Mouse (Mus musculus): ENCODE results near the gene Rfxank. TPM values are rescaled to one million over a fixed set of nuclear protein-coding genes. Genes with fewer than 3 reads are reported as not detected.
A peak's percentile ranks its signal among the peaks of the same experiment; 100 is the strongest.

The Rfxank gene
- polyA plus RNA-seq, 1 experiment = 28.6 TPM

GRCm38 (mm10) chr8:70131166-70131883 is 7.6 kb downstream of the Rfxank start, which contains the start of gene Nr2c2ap:
Gene Nr2c2ap (plus strand): TSS chr8:70131333.
- 2% methylated on average over 37 of the region's 37 CpGs for WGBS
- peak; percentile 73 for DNase-seq
- TF ChIP-seq POLR2A (IDR thresholded peaks at IDR 0.05; ENCODE audit: borderline replicate concordance, extremely low read depth, low read depth, low read length) (peak; percentile 53; the same call in 1 of the 2 replicates), CTCF (IDR thresholded peaks at IDR 0.05; ENCODE audit: insufficient read depth, low read length) (no peak)
- H3K4me3 ChIP-seq (replicated peaks; ENCODE audit: extremely low read depth, low read depth, low read length) = peak within 1 kb of the TSS; percentile 89
- H3K4me1 ChIP-seq (ENCODE audit: control insufficient read depth, insufficient read depth, low read length) = peaks cover 3% of the 10 kb centered on the region; the same call in 1 of the 2 replicates

DNA sequence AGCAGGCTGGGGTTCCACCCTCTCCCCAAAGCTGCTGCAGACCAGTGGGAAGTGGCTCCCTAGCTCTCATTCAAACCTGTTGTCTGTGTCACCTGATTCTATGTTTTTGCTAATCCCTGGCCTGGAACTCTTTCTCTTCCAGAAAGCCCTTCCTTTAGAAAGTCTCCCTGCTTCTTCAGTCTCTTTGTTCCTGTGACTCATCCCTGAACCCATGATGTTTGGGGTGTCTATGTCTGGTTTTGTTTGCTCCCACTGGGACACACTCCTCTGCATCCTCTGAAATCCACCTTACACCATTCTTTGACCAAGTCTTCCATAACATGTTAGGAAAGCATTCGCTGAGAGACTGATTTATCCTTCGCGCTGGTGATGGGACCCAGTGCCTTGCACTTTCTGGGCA is 8.9 kb downstream of the Rfxank start:
- DNase-seq = no peak
- 81% methylated on average over 3 of the region's 3 CpGs for WGBS
- Histone ChIP-seq H3K4me3 (replicated peaks; ENCODE audit: extremely low read depth, low read depth, low read length) (no peak overlapping the region), H3K4me1 (ENCODE audit: control insufficient read depth, insufficient read depth, low read length) (peaks cover 3% of the 10 kb centered on the region; the same call in 1 of the 2 replicates)
- TF ChIP-seq POLR2A (IDR thresholded peaks at IDR 0.05; ENCODE audit: borderline replicate concordance, extremely low read depth, low read depth, low read length) (no peak), CTCF (IDR thresholded peaks at IDR 0.05; ENCODE audit: insufficient read depth, low read length) (no peak)

DNA sequence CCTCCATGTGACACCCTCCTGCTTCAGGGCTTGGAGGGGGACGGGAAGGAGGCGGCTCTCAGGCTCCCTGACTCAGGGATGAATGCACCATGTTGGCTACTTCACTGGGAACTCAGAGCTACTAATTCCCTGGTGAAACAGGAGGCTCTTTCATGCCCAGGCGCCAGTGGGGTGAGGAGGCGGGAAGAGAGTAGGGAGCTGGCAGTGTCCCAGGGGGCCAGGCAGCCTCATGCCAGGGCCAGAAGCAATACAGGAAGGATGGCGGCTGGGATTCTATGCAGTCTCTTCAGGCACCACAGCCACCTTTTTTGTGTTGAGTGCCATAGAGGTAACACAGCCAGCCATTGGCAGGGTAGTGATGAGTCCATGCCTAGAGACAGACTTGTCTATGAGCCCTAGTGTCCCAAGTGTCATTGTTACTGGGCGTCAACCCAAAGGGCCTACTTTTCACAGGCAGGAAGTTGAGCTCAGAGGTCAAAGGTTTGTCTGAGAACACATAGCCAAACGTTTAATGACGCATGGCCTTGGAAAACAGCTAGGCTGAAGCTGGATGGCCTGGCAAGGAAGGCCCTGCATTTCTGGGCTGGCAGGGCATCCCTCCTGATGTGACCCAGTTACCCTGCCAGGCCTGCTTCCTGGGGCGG is 9.5 kb downstream of the Rfxank start:
- TF ChIP-seq POLR2A (IDR thresholded peaks at IDR 0.05; ENCODE audit: borderline replicate concordance, extremely low read depth, low read depth, low read length) (no peak), CTCF (IDR thresholded peaks at IDR 0.05; ENCODE audit: insufficient read depth, low read length) (no peak)
- H3K4me1 ChIP-seq (ENCODE audit: control insufficient read depth, insufficient read depth, low read length) = peaks cover 3% of the 10 kb centered on the region; the same call in 1 of the 2 replicates
- no peak for DNase-seq
- H3K4me3 ChIP-seq (replicated peaks; ENCODE audit: extremely low read depth, low read depth, low read length) = no peak overlapping the region
- 51% methylated on average over 9 of the region's 9 CpGs for WGBS

DNA sequence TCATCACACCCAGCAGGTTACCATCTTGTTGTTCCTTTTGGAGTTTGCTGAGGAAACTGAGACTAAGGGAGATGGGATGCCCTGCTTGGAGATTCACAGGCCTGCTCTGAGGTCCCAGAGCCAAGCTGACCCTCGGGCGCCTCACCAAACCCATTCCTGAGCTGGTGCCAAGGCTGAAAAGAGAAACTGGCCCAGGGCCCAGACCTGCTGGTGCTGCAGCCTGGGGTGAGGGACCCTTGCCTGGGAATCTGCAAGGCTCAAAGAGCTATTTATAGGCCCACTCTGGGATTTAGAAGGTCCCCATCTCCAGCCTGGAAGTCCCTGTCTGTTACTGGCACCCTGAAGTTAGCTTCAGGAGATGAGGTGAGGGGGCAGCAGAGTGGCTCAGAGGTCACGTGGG is 10.5 kb downstream of the Rfxank start:
- Histone ChIP-seq H3K4me1 (ENCODE audit: control insufficient read depth, insufficient read depth, low read length) (peaks cover 3% of the 10 kb centered on the region; the same call in 1 of the 2 replicates), H3K4me3 (replicated peaks; ENCODE audit: extremely low read depth, low read depth, low read length) (no peak overlapping the region)
- 50% methylated on average over 3 of the region's 3 CpGs for WGBS
- DNase-seq = no peak
- TF ChIP-seq CTCF (IDR thresholded peaks at IDR 0.05; ENCODE audit: insufficient read depth, low read length) = no peak
- no peak for TF ChIP-seq POLR2A (IDR thresholded peaks at IDR 0.05; ENCODE audit: borderline replicate concordance, extremely low read depth, low read depth, low read length)

GRCm38 (mm10) chr8:70124992-70125391 is 14.0 kb downstream of the Rfxank start:
- Histone ChIP-seq H3K4me1 (ENCODE audit: control insufficient read depth, insufficient read depth, low read length) (no peaks in the 10 kb centered on the region), H3K4me3 (replicated peaks; ENCODE audit: extremely low read depth, low read depth, low read length) (no peak overlapping the region)
- 58% methylated on average over 8 of the region's 8 CpGs for WGBS
- TF ChIP-seq CTCF (IDR thresholded peaks at IDR 0.05; ENCODE audit: insufficient read depth, low read length) = no peak
- no peak for TF ChIP-seq POLR2A (IDR thresholded peaks at IDR 0.05; ENCODE audit: borderline replicate concordance, extremely low read depth, low read depth, low read length)
- DNase-seq = no peak

- WGBS = 56% methylated on average over 2 of the region's 2 CpGs
- no peak for DNase-seq
- Histone ChIP-seq H3K4me3 (replicated peaks; ENCODE audit: extremely low read depth, low read depth, low read length) (no peak overlapping the region), H3K4me1 (ENCODE audit: control insufficient read depth, insufficient read depth, low read length) (no peaks in the 10 kb centered on the region)
- TF ChIP-seq CTCF (IDR thresholded peaks at IDR 0.05; ENCODE audit: insufficient read depth, low read length) (peak; percentile 42), POLR2A (IDR thresholded peaks at IDR 0.05; ENCODE audit: borderline replicate concordance, extremely low read depth, low read depth, low read length) (no peak)
Observed at GRCm38 (mm10) chr8:70122863-70123262, 16.1 kb downstream of the Rfxank start.

- DNase-seq = no peak
- H3K4me3 ChIP-seq (replicated peaks; ENCODE audit: extremely low read depth, low read depth, low read length) = no peak within 1 kb of the TSS
- 2% methylated on average over 19 of the region's 19 CpGs for whole genome bisulfite sequencing
Observed at GRCm38 (mm10) chr8:70120667-70121066, 18.3 kb downstream of the Rfxank start, which contains the start of gene Ncan. Gene Ncan (minus strand): TSS chr8:70120873.

DNA sequence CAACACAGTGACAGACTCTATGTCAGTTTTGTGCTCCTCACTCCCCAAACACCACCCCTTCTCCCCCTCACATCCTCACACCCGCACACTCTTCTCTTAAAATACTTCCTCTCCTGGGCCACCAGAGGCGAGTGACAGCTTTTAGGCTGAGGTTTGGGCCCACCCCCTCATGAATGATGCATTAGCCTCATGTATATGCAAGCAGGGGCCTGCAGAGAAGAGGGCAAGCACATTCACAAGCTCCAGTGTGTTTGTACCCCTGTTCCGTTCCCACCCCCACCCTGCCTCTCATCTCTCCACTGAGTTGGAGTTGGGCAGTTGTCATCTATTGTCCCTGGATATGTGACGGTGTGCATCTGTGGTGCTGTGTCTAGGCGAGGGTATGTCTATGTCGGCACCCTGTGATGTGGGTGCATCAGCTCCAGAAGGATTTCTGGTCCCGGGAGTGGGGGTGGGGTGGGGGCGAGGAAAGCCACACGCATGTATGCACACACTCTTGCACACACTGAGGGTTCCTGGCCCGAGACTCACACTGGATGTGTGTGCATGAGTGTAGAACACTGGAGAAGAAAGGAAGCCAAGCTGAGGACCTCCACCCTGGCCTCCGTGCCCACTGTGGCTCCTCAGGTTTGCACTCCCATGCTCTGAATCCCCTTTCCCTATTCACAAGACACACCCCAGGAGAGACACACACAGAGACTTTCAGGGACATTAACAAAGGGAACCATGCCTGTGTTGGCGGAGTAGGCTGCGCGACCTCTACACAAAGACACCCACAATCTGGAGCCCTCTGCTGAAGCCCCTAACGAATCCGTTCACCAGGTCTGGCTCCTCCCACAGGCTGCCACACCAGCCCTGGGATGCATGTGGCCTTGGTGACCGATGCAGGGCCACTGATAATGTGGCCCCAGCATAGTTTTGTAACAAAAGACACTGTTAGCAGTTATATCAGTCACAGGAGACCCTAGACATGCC is 19.9 kb downstream of the Rfxank start:
- WGBS = 17% methylated on average over 17 of the region's 17 CpGs
- TF ChIP-seq POLR2A (IDR thresholded peaks at IDR 0.05; ENCODE audit: borderline replicate concordance, extremely low read depth, low read depth, low read length) (no peak), CTCF (IDR thresholded peaks at IDR 0.05; ENCODE audit: insufficient read depth, low read length) (no peak)
- no peak overlapping the region for H3K4me3 ChIP-seq (replicated peaks; ENCODE audit: extremely low read depth, low read depth, low read length)

More at GRCm38 (mm10) chr8:70120667-70121066, 18.3 kb downstream of the Rfxank start, which contains the start of gene Ncan:
- H3K4me1 ChIP-seq (ENCODE audit: control insufficient read depth, insufficient read depth, low read length) = no peaks in the 10 kb centered on the region
- TF ChIP-seq POLR2A (IDR thresholded peaks at IDR 0.05; ENCODE audit: borderline replicate concordance, extremely low read depth, low read depth, low read length) (no peak), CTCF (IDR thresholded peaks at IDR 0.05; ENCODE audit: insufficient read depth, low read length) (no peak)

GRCm38 (mm10) chr8:70117611-70118010 is 21.3 kb downstream of the Rfxank start:
- no peaks in the 10 kb centered on the region for H3K4me1 ChIP-seq (ENCODE audit: control insufficient read depth, insufficient read depth, low read length)
- TF ChIP-seq CTCF (IDR thresholded peaks at IDR 0.05; ENCODE audit: insufficient read depth, low read length) (no peak), POLR2A (IDR thresholded peaks at IDR 0.05; ENCODE audit: borderline replicate concordance, extremely low read depth, low read depth, low read length) (no peak)
- WGBS = 8% methylated on average over 9 of the region's 9 CpGs
- no peak overlapping the region for H3K4me3 ChIP-seq (replicated peaks; ENCODE audit: extremely low read depth, low read depth, low read length)
- DNase-seq = no peak

More for the DNA sequence above, 19.9 kb downstream of the Rfxank start:
- H3K4me1 ChIP-seq (ENCODE audit: control insufficient read depth, insufficient read depth, low read length) = no peaks in the 10 kb centered on the region
- DNase-seq = no peak
